Mouse (Mus musculus): ENCODE measurements around the gene Gm21883. TPM values are rescaled to one million over a fixed set of nuclear protein-coding genes. Genes with fewer than 3 reads are reported as not detected.
"Not testable (repeated sequence)": the region's sequence is repeated elsewhere in the genome, so short reads cannot be mapped to it uniquely, and the experiment has no call there.

Gm21883 gene
- polyA plus RNA-seq (2014; fragmentation: Nextera tagmentation; extraction: Ambion mirVana): not detected in 2 replicates

GRCm38 (mm10) chrX:31574183-31574582 lies at the start of gene Gm21883:
Gm21883 (minus strand) TSS chrX:31574283.
- H3K4me1 ChIP-seq (replicated peaks; ENCODE audit: control insufficient read depth, insufficient read depth, low read length); H3K36me3 ChIP-seq (ENCODE audit: control insufficient read depth, insufficient read depth, low read length); H3K9ac ChIP-seq (ENCODE audit: low read depth, low read length); H3K9me3 ChIP-seq (ENCODE audit: control insufficient read depth, low read length); ATAC-seq (ENCODE audit: low FRiP score); DNase-seq (ENCODE audit: low spot score); H3K4me3 ChIP-seq (ENCODE audit: low read depth, low read length); H3K4me2 ChIP-seq (replicated peaks; ENCODE audit: low read depth, low read length); H3K27ac ChIP-seq (ENCODE audit: low read depth, low read length); H3K27me3 ChIP-seq (ENCODE audit: control insufficient read depth, insufficient read depth, low read length): not testable (repeated sequence)
- no CpG with 5 or more reads among the region's 1 CpGs for WGBS

DNA sequence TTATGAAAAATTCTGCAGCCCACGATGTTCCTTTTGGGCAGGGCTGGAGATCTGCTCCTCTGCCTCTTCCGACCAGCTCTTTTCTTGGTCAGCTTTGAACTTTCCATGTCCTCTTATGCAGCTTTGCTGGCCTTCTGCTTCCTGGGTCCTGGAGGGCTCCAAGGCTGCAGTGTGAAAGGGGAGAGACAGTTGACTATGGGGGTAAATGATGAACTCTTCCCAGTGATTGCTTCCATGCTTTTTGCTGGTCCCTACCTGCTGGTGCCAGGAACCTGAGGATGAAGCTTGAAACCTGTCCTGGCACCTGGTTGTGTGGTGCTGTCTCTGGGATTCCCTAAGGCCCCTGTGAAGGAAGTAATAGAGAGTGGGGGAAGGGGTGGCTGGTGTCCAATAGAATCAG lies 44.7 kb upstream of the Gm21883 start, which contains the start of gene Spin2e:
TSS of gene Spin2e (minus strand) at position 101 of the 400 bp plus-strand sequence.
- 100% methylated on average over 1 of the region's 2 CpGs for WGBS
- H3K36me3 ChIP-seq (ENCODE audit: control insufficient read depth, insufficient read depth, low read length); H3K9ac ChIP-seq (ENCODE audit: low read depth, low read length); H3K9me3 ChIP-seq (ENCODE audit: control insufficient read depth, low read length); ATAC-seq (ENCODE audit: low FRiP score); DNase-seq (ENCODE audit: low spot score); H3K4me3 ChIP-seq (ENCODE audit: low read depth, low read length); H3K4me2 ChIP-seq (replicated peaks; ENCODE audit: low read depth, low read length); H3K27ac ChIP-seq (ENCODE audit: low read depth, low read length); H3K4me1 ChIP-seq (replicated peaks; ENCODE audit: control insufficient read depth, insufficient read depth, low read length); H3K27me3 ChIP-seq (ENCODE audit: control insufficient read depth, insufficient read depth, low read length): not testable (repeated sequence)

Other genes with a start within 250 kb of the Gm21883 start
- gene Btbd35f26, start 237.8 kb downstream of the Gm21883 start, polyA plus RNA-seq (2014; fragmentation: Nextera tagmentation; extraction: Ambion mirVana): not detected in 2 replicates
- not detected in 2 replicates for gene Btbd35f19, start 190.4 kb downstream of the Gm21883 start, polyA plus RNA-seq (2014; fragmentation: Nextera tagmentation; extraction: Ambion mirVana)
- gene Spin2e, start 44.6 kb upstream of the Gm21883 start, polyA plus RNA-seq (2014; fragmentation: Nextera tagmentation; extraction: Ambion mirVana): not detected in 2 replicates
- gene Btbd35f25, start 142.9 kb upstream of the Gm21883 start, polyA plus RNA-seq (2014; fragmentation: Nextera tagmentation; extraction: Ambion mirVana): not detected in 2 replicates